Mouse (Mus musculus) stomach, embryonic 15.5 days (tissue): ENCODE data around the gene Slc25a51. TPM values are rescaled to one million over a fixed set of nuclear protein-coding genes. Genes with fewer than 3 reads are reported as not detected.
A peak's percentile ranks its signal among the peaks of the same experiment; 100 is the strongest.
"Not testable (repeated sequence)": the region's sequence is repeated elsewhere in the genome, so short reads cannot be mapped to it uniquely, and the experiment has no call there.

Experiments used
- ATAC-seq: fragments of 200-750 bp; cut with Nextera tagmentation; 2 replicates; pipeline ENCODE4 v1.8.0; 2017; ENCODE audit warnings: low read depth, moderate number of reproducible peaks, moderate TSS enrichment; ENCODE audit not compliant: insufficient read depth, low FRiP score
- H3K27ac ChIP-seq: fragments of 300-500 bp; sonication (generic); 2 replicates; pipeline ENCODE4 v1.5.1; 2015; ENCODE audit warnings: mild to moderate bottlenecking, inconsistent platforms
- H3K27me3 ChIP-seq: fragments of 300-500 bp; sonication (generic); replicated peaks from 2 replicates; pipeline ENCODE4 v1.6.1; 2015; ENCODE audit warnings: inconsistent platforms
- H3K36me3 ChIP-seq: fragments of 300-500 bp; sonication (generic); 2 replicates; pipeline ENCODE4 v1.6.1; 2015; ENCODE audit warnings: inconsistent platforms
- H3K4me1 ChIP-seq: fragments of 300-500 bp; sonication (generic); 2 replicates; pipeline ENCODE4 v1.6.1; 2015; ENCODE audit warnings: inconsistent platforms
- H3K4me2 ChIP-seq: fragments of 300-500 bp; sonication (generic); 2 replicates; pipeline ENCODE4 v1.6.1; 2015; ENCODE audit warnings: mild to moderate bottlenecking, inconsistent platforms
- H3K4me3 ChIP-seq: fragments of 300-500 bp; sonication (generic); replicated peaks from 2 replicates; pipeline ENCODE4 v1.5.1; 2015; ENCODE audit warnings: inconsistent platforms
- H3K9ac ChIP-seq: fragments of 300-500 bp; sonication (generic); 2 replicates; pipeline ENCODE4 v1.6.1; 2015; ENCODE audit warnings: inconsistent platforms
- H3K9me3 ChIP-seq: fragments of 300-500 bp; sonication (generic); 2 replicates; pipeline ENCODE4 v1.6.1; 2016; ENCODE audit warnings: inconsistent platforms
- WGBS: fragments of 180-500 bp; shearing (Covaris S2); methylation state at CpG from one replicate; pipeline ENCODE4 v1.1.7; 2015; 5-methylcytosine and 5-hydroxymethylcytosine counted together
- polyA plus RNA-seq: library from polyadenylated mRNA; unstranded; fragments of >200 nt; fragmentation: Nextera tagmentation; extraction: Ambion mirVana; gene quantifications from 2 replicates; pipeline ENCODE4 v1.2.1, GENCODE M21; 2015

The Slc25a51 gene
- polyA plus RNA-seq, 1 experiment from 2014 or later: 60.7 TPM

GRCm38 (mm10) chr4:45407703-45408334 is 747 bp downstream of the Slc25a51 start:
- ATAC-seq: no peak
- H3K27me3 ChIP-seq: no peaks in the 10 kb centered on the region
- peak overlapping the region; percentile 93 for H3K9ac ChIP-seq
- H3K9me3 ChIP-seq: no peaks in the 10 kb centered on the region
- peaks cover 20% of the 10 kb centered on the region for H3K4me1 ChIP-seq
- H3K4me3 ChIP-seq: peak overlapping the region; percentile 91
- WGBS: 1% methylated on average over 19 of the region's 19 CpGs
- peak overlapping the region; percentile 88 for H3K4me2 ChIP-seq
- peak overlapping the region; percentile 91 for H3K27ac ChIP-seq
- peaks cover 14% of the 10 kb centered on the region for H3K36me3 ChIP-seq

- no peak for ATAC-seq
- Histone ChIP-seq H3K36me3 (peaks cover 14% of the 10 kb centered on the region), H3K4me1 (peaks cover 20% of the 10 kb centered on the region), H3K4me3 (peak overlapping the region; percentile 91), H3K27ac (peak overlapping the region; percentile 91; the same call in 1 of the 2 replicates), H3K9ac (peak overlapping the region; percentile 93; the same call in 1 of the 2 replicates), H3K4me2 (peak overlapping the region; percentile 88), H3K27me3 (no peaks in the 10 kb centered on the region), H3K9me3 (no peaks in the 10 kb centered on the region)
- WGBS: 33% methylated on average over 5 of the region's 5 CpGs
These were observed 1.4 kb downstream of the Slc25a51 start for GRCm38 (mm10) chr4:45407001-45407702.

GRCm38 (mm10) chr4:45406397-45406796 is 2.2 kb downstream of the Slc25a51 start:
- H3K27me3 ChIP-seq: no peaks in the 10 kb centered on the region
- no peak overlapping the region; the same call in 1 of the 2 replicates for H3K4me3 ChIP-seq
- peaks cover 20% of the 10 kb centered on the region for H3K4me1 ChIP-seq
- no peak for ATAC-seq
- H3K36me3 ChIP-seq: peaks cover 18% of the 10 kb centered on the region
- 73% methylated on average over 7 of the region's 7 CpGs for WGBS
- H3K4me2 ChIP-seq: peak overlapping the region; percentile 88
- H3K9me3 ChIP-seq: no peaks in the 10 kb centered on the region
- H3K9ac ChIP-seq: no peak overlapping the region
- H3K27ac ChIP-seq: no peak overlapping the region

- no peak for ATAC-seq
- Histone ChIP-seq H3K27me3 (no peaks in the 10 kb centered on the region), H3K9me3 (no peaks in the 10 kb centered on the region), H3K27ac (no peak overlapping the region; the same call in 1 of the 2 replicates), H3K4me1 (peaks cover 20% of the 10 kb centered on the region), H3K4me3 (no peak overlapping the region), H3K9ac (no peak overlapping the region), H3K4me2 (no peak overlapping the region; the same call in 1 of the 2 replicates), H3K36me3 (peaks cover 18% of the 10 kb centered on the region)
- WGBS: 62% methylated on average over 7 of the region's 7 CpGs
These were observed 3.3 kb downstream of the Slc25a51 start for GRCm38 (mm10) chr4:45405315-45405714.

- Histone ChIP-seq H3K4me2 (no peak overlapping the region), H3K9me3 (no peaks in the 10 kb centered on the region), H3K9ac (no peak overlapping the region), H3K36me3 (peaks cover 28% of the 10 kb centered on the region), H3K27me3 (no peaks in the 10 kb centered on the region), H3K4me3 (no peak overlapping the region), H3K4me1 (peaks cover 20% of the 10 kb centered on the region), H3K27ac (no peak overlapping the region)
- no peak for ATAC-seq
- 92% methylated on average over 7 of the region's 7 CpGs for WGBS
These were observed 4.5 kb downstream of the Slc25a51 start for GRCm38 (mm10) chr4:45404086-45404485.

GRCm38 (mm10) chr4:45403499-45403878 is 5.1 kb downstream of the Slc25a51 start:
- Histone ChIP-seq H3K4me3 (no peak overlapping the region; the same call in 1 of the 2 replicates), H3K27ac (peak overlapping the region; percentile 59; the same call in 1 of the 2 replicates), H3K27me3 (no peaks in the 10 kb centered on the region), H3K9ac (no peak overlapping the region), H3K36me3 (peaks cover 32% of the 10 kb centered on the region), H3K9me3 (no peaks in the 10 kb centered on the region), H3K4me2 (peak overlapping the region; percentile 10; the same call in 1 of the 2 replicates), H3K4me1 (peaks cover 20% of the 10 kb centered on the region)
- 73% methylated on average over 7 of the region's 7 CpGs for WGBS
- no peak for ATAC-seq

GRCm38 (mm10) chr4:45402878-45403498 is 5.6 kb downstream of the Slc25a51 start:
- H3K4me2 ChIP-seq: no peak overlapping the region
- H3K27ac ChIP-seq: peak overlapping the region; percentile 59; the same call in 1 of the 2 replicates
- no peaks in the 10 kb centered on the region for H3K27me3 ChIP-seq
- peak; percentile 84 for ATAC-seq
- no peak overlapping the region for H3K9ac ChIP-seq
- peaks cover 32% of the 10 kb centered on the region for H3K36me3 ChIP-seq
- H3K4me3 ChIP-seq: no peak overlapping the region; the same call in 1 of the 2 replicates
- H3K4me1 ChIP-seq: peaks cover 20% of the 10 kb centered on the region
- H3K9me3 ChIP-seq: no peaks in the 10 kb centered on the region
- WGBS: 65% methylated on average over 7 of the region's 7 CpGs

GRCm38 (mm10) chr4:45402281-45402680 is 6.3 kb downstream of the Slc25a51 start:
- ATAC-seq: no peak
- no peak overlapping the region for H3K9ac ChIP-seq
- WGBS: 91% methylated on average over 4 of the region's 4 CpGs
- no peak overlapping the region for H3K27ac ChIP-seq
- peaks cover 16% of the 10 kb centered on the region for H3K4me1 ChIP-seq
- H3K4me2 ChIP-seq: no peak overlapping the region
- no peaks in the 10 kb centered on the region for H3K9me3 ChIP-seq
- H3K27me3 ChIP-seq: no peaks in the 10 kb centered on the region
- peaks cover 32% of the 10 kb centered on the region for H3K36me3 ChIP-seq
- no peak overlapping the region for H3K4me3 ChIP-seq

- Histone ChIP-seq H3K9ac (no peak overlapping the region), H3K9me3 (no peaks in the 10 kb centered on the region), H3K36me3 (peaks cover 35% of the 10 kb centered on the region), H3K4me1 (no peaks in the 10 kb centered on the region), H3K27me3 (no peaks in the 10 kb centered on the region), H3K4me2 (no peak overlapping the region), H3K27ac (no peak overlapping the region), H3K4me3 (no peak overlapping the region)
- ATAC-seq: no peak
- WGBS: 94% methylated on average over 45 of the region's 45 CpGs
These were observed 8.9 kb downstream of the Slc25a51 start for GRCm38 (mm10) chr4:45399421-45400210.

- 86% methylated on average over 5 of the region's 5 CpGs for WGBS
These were observed 10.3 kb downstream of the Slc25a51 start for GRCm38 (mm10) chr4:45398315-45398714.

GRCm38 (mm10) chr4:45396211-45396610 is 12.4 kb downstream of the Slc25a51 start:
- not testable (repeated sequence) for H3K4me2 ChIP-seq, H3K9ac ChIP-seq, ATAC-seq, H3K27ac ChIP-seq, H3K4me1 ChIP-seq, H3K9me3 ChIP-seq, H3K27me3 ChIP-seq, H3K4me3 ChIP-seq
- H3K36me3 ChIP-seq: peaks cover 16% of the 10 kb centered on the region
- 81% methylated on average over 6 of the region's 6 CpGs for WGBS

More at GRCm38 (mm10) chr4:45398315-45398714, 10.3 kb downstream of the Slc25a51 start:
- H3K36me3 ChIP-seq: peaks cover 25% of the 10 kb centered on the region
- H3K4me1 ChIP-seq, H3K4me2 ChIP-seq, H3K4me3 ChIP-seq, H3K27ac ChIP-seq, H3K27me3 ChIP-seq, H3K9me3 ChIP-seq, H3K9ac ChIP-seq, ATAC-seq: not testable (repeated sequence)
